16 mouse cellular contexts compared by ENCODE assay signal in the genomic region with DNA sequence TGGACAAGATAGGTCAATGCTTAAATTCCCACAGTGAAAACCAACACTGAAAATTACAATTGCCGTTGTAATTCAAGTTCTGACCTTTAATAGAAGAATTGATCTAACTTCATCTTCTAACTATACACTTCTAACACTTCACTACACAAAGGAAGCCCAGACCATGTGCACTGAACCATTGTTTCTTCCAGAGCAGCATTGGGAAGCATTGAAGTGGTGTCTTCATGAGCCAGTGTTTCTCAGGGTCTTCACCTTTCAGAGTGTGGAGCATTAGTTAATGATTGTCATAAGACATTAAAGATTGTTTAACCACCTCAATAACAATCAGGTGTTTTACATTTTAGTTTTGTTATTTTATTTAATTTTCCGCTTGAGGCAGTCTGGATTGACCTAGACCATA.
"Had no signal": no experiment of that assay in that cellular context is flagged by ENCODE, and none has a peak within 500 bp of the region (broad histone marks: within the 10 kb centered on the region; RNA-seq: fewer than 3 reads in every experiment).

No protein-coding gene starts in this region.

- H3K27me3 ChIP-seq: neural tube, embryonic 13.5 days; neural tube, embryonic 15.5 days; stomach, embryonic 15.5 days had no signal

- H3K9ac ChIP-seq: neural tube, embryonic 13.5 days; neural tube, embryonic 15.5 days; stomach, embryonic 15.5 days had no signal

- H3K4me2 ChIP-seq: neural tube, embryonic 13.5 days; neural tube, embryonic 15.5 days; stomach, embryonic 15.5 days had no signal

- H3K27ac ChIP-seq: neural tube, embryonic 13.5 days; neural tube, embryonic 15.5 days; stomach, embryonic 15.5 days; stomach, postnatal 0 days had no signal

- H3K36me3 ChIP-seq: neural tube, embryonic 13.5 days; neural tube, embryonic 15.5 days; stomach, embryonic 15.5 days had no signal

- H3K4me1 ChIP-seq: neural tube, embryonic 15.5 days; stomach, embryonic 15.5 days had no signal

- DNase-seq: retina, postnatal 1 day; right cerebral cortex, adult 18-20 months; right cerebral cortex, postnatal 14 days; right cerebral cortex, postnatal 25 days; right cerebral cortex, postnatal 4 days; spleen, adult 18-20 months; thymus, adult 18-20 months; thymus, adult 2 months; thymus, postnatal 14 days; thymus, postnatal 25 days; thymus, postnatal 36 days; thymus, postnatal 4 days had no signal

- H3K4me3 ChIP-seq: neural tube, embryonic 13.5 days; neural tube, embryonic 15.5 days; stomach, embryonic 15.5 days had no signal

- H3K9me3 ChIP-seq: neural tube, embryonic 13.5 days; neural tube, embryonic 15.5 days; stomach, embryonic 15.5 days had no signal
